Mouse (Mus musculus): ENCODE measurements at regions not wholly inside any gene's neighbourhood (a gene's known extent, or its start where the extent isn't known, plus 50 kb on each side); places are given as distances from the start of the nearest gene placed in this dataset.

- no peak for TF ChIP-seq POLR2AphosphoS2 (IDR thresholded peaks at IDR 0.05; ENCODE audit: insufficient read length, low read depth)
- TF ChIP-seq POLR2A (IDR thresholded peaks at IDR 0.05; ENCODE audit: insufficient read length, low read depth): no peak
- no peak for TF ChIP-seq MYOD1 (IDR thresholded peaks at IDR 0.05; ENCODE audit: control insufficient read depth in 1 of 3, insufficient read length in 2 of 3, low read depth in 2 of 3)
- no peak for TF ChIP-seq TCF12 (IDR thresholded peaks at IDR 0.05; ENCODE audit: insufficient read depth, poor library complexity, severe bottlenecking)
- no peak for TF ChIP-seq MYOG (IDR thresholded peaks at IDR 0.05; ENCODE audit: control insufficient read depth in 1 of 3, insufficient read depth in 1 of 3, insufficient read length in 2 of 3, low read depth in 2 of 3)
- TF ChIP-seq E2F4 (IDR thresholded peaks at IDR 0.05; ENCODE audit: insufficient read depth): no peak
- no peak for TF ChIP-seq USF1 (IDR thresholded peaks at IDR 0.05; ENCODE audit: low read depth)
- no peak for TF ChIP-seq CEBPB (IDR thresholded peaks at IDR 0.05; ENCODE audit: insufficient read depth, poor library complexity, severe bottlenecking)
- no peak for TF ChIP-seq MAX (IDR thresholded peaks at IDR 0.05; ENCODE audit: low read depth)
Measured at GRCm38 (mm10) chr2:128235127-128235526, 109.3 kb downstream of the Bcl2l11 start.
